Mouse (Mus musculus) midbrain, postnatal 0 days (tissue): ENCODE data around the gene H2afj. TPM values are rescaled to one million over a fixed set of nuclear protein-coding genes. Genes with fewer than 3 reads are reported as not detected.
A peak's percentile ranks its signal among the peaks of the same experiment; 100 is the strongest.

Experiments used
- ATAC-seq: fragments of 200-750 bp; cut with Nextera tagmentation; 2 replicates; pipeline ENCODE4 v1.8.0; 2017; ENCODE audit warnings: moderate number of reproducible peaks, mild to moderate bottlenecking, moderate TSS enrichment, moderate library complexity; ENCODE audit not compliant: low FRiP score
- DNase-seq: peaks from one replicate; pipeline ENCODE4 v3.0.0-alpha.2; 2015; ENCODE audit warnings: low spot score
- H3K27ac ChIP-seq: fragments of 300-500 bp; sonication (generic); 2 replicates; pipeline ENCODE4 v1.5.1; 2014; ENCODE audit warnings: low read depth, mild to moderate bottlenecking, low read length, mixed read lengths
- H3K27me3 ChIP-seq: fragments of 300-500 bp; sonication (generic); 2 replicates; pipeline ENCODE4 v1.6.1; 2014; ENCODE audit warnings: low read length, control low read depth, mixed read lengths; ENCODE audit not compliant: insufficient read depth
- H3K36me3 ChIP-seq: fragments of 300-500 bp; sonication (generic); 2 replicates; pipeline ENCODE4 v1.6.1; 2014; ENCODE audit warnings: low read length, control low read depth, mixed read lengths; ENCODE audit not compliant: insufficient read depth
- H3K4me1 ChIP-seq: fragments of 300-500 bp; sonication (generic); 2 replicates; pipeline ENCODE4 v1.6.1; 2014; ENCODE audit warnings: mild to moderate bottlenecking, control low read depth, antibody characterized with exemption, low read length, mixed read lengths; ENCODE audit not compliant: insufficient read depth
- H3K4me2 ChIP-seq: fragments of 300-500 bp; sonication (generic); 2 replicates; pipeline ENCODE4 v1.6.1; 2014; ENCODE audit warnings: low read depth, mild to moderate bottlenecking, low read length, mixed read lengths; ENCODE audit not compliant: poor library complexity, severe bottlenecking
- H3K4me3 ChIP-seq: fragments of 300-500 bp; sonication (generic); 2 replicates; pipeline ENCODE4 v1.5.1; 2014; ENCODE audit warnings: low read depth, mild to moderate bottlenecking, low read length, moderate library complexity
- H3K9ac ChIP-seq: fragments of 300-500 bp; sonication (generic); replicated peaks from 2 replicates; pipeline ENCODE4 v1.6.1; 2014; ENCODE audit warnings: mild to moderate bottlenecking, low read length, moderate library complexity, mixed read lengths; ENCODE audit not compliant: poor library complexity, severe bottlenecking
- H3K9me3 ChIP-seq: fragments of 300-500 bp; sonication (generic); 2 replicates; pipeline ENCODE4 v1.6.1; 2016; ENCODE audit warnings: low read length, control low read depth
- CTCF ChIP-seq: IDR thresholded peaks from 2 replicates; pipeline ENCODE4 v1.5.1; 2016; ENCODE audit warnings: antibody characterized with exemption, mild to moderate bottlenecking
- WGBS: fragments of 180-500 bp; shearing (Covaris S2); extraction: QIAGEN DNeasy Blood & Tissue Kit; methylation state at CpG from one replicate; pipeline ENCODE4 v1.1.7; 2014; 5-methylcytosine and 5-hydroxymethylcytosine counted together
- polyA plus RNA-seq: library from polyadenylated mRNA; unstranded; fragments of >200 nt; fragmentation: Nextera tagmentation; extraction: Ambion mirVana; gene quantifications from 2 replicates; pipeline ENCODE4 v1.2.1, GENCODE M21; 2015
- total RNA-seq: library from RNA; depleted of rRNA; stranded (reverse); fragments of >200 nt; gene quantifications from 2 replicates; pipeline ENCODE4 v1.2.3, GENCODE M21; 2014

H2afj gene
- total and polyA plus RNA-seq, 2 experiments from 2014 or later: 19.0 to 114 TPM

DNA sequence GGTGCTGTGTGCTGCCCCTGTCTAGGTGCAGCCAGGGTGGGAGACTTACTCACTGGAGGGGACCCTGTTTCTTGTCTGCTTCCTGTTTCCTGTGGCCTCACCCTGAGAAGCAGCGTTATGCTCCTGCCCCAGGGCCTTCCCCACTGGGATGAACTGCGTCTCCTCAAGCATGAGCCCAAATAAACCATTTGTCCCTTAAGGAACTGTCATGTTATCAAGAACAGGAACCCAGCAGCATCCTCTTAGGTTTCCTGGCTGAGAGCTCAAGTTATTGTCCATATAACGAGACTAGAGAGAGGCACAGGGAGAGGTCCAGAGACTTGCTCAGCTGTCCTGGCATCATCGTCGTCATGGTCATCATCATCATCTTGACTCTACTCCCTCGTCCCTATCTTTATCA, 42.2 kb downstream of the H2afj start:
- ATAC-seq: no peak
- H3K36me3 ChIP-seq: no peaks in the 10 kb centered on the region
- WGBS: 77% methylated on average over 6 of the region's 6 CpGs
- H3K27ac ChIP-seq: no peak overlapping the region
- no peak overlapping the region for H3K9ac ChIP-seq
- no peaks in the 10 kb centered on the region for H3K27me3 ChIP-seq
- H3K4me3 ChIP-seq: no peak overlapping the region
- DNase-seq: no peak
- H3K4me1 ChIP-seq: no peaks in the 10 kb centered on the region; the same call in 1 of the 2 replicates
- no peak overlapping the region for H3K4me2 ChIP-seq
- no peaks in the 10 kb centered on the region for H3K9me3 ChIP-seq
- no peak for TF ChIP-seq CTCF

DNA sequence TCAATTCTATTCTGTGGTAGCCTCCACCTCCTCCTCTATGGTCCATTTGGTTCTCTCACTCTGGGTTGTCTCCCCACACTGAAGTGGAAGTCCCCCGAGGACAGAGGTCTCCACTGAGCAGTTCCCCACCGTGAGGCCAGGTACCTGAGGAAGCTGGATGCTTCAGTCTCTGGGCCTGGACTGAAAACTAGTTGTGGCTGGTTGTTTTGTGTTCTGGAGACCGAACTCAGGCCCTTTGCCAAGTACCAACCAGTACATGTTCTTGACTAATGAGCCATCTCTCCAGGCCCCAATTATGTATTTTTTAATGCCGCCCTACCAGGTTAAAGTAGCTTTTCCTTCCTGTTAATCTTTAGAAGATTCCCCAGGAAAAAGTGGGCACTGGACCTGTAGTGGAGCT, 44.3 kb downstream of the H2afj start:
- DNase-seq: no peak
- Histone ChIP-seq H3K27ac (peak overlapping the region; percentile 3; the same call in 1 of the 2 replicates), H3K4me2 (no peak overlapping the region), H3K9me3 (no peaks in the 10 kb centered on the region), H3K4me3 (no peak overlapping the region), H3K36me3 (no peaks in the 10 kb centered on the region), H3K4me1 (no peaks in the 10 kb centered on the region; the same call in 1 of the 2 replicates), H3K27me3 (no peaks in the 10 kb centered on the region), H3K9ac (no peak overlapping the region)
- TF ChIP-seq CTCF: no peak
- WGBS: 86% methylated on average over 4 of the region's 4 CpGs
- ATAC-seq: no peak

DNA sequence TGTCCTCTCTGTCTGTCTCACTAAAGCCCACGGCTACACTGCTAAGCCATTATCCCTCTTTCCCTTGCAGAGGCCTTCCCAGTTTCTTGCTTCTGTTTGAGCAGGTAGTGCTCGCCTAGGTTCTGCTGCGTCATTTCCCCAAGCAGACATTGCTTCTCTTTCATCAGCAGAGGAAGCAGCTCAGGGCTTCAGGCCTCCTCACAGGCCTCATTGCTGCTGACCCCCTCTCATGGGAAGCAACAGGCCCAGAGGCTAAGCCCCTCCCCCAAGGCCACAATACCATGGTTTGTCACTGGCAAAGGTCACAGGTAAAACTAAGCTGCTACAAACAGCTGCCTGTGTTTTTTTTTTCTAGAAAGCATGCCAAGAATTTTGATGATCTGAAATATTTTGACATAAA, 44.7 kb downstream of the H2afj start:
- no peak for DNase-seq
- Histone ChIP-seq H3K9me3 (no peaks in the 10 kb centered on the region), H3K4me1 (no peaks in the 10 kb centered on the region; the same call in 1 of the 2 replicates), H3K27me3 (no peaks in the 10 kb centered on the region), H3K36me3 (no peaks in the 10 kb centered on the region), H3K9ac (no peak overlapping the region), H3K4me3 (no peak overlapping the region), H3K27ac (peak overlapping the region; percentile 3; the same call in 1 of the 2 replicates), H3K4me2 (no peak overlapping the region)
- 50% methylated on average over 3 of the region's 3 CpGs for WGBS
- no peak for TF ChIP-seq CTCF
- ATAC-seq: no peak

DNA sequence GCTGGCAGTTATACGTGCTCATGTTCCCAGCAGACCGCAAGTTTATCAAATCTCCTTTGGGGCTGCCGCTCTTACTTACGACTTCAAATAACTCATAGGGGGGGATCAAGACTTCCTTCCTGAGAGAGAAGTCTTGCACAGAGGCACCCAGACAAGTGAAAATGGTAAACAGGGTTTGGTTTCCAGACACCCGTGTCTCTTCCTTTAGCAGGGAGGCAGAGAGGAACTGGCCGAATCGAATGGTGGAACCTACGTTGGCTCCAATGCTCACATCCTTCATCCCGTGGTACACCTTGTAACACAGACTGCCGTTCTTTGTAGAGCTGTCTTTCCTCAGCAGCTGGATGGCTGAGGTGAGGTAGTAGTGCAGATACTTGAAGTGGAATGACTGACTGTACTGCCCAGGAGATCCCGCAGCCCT, 46.3 kb downstream of the H2afj start:
- TF ChIP-seq CTCF: no peak
- WGBS: 93% methylated on average over 11 of the region's 11 CpGs

DNA sequence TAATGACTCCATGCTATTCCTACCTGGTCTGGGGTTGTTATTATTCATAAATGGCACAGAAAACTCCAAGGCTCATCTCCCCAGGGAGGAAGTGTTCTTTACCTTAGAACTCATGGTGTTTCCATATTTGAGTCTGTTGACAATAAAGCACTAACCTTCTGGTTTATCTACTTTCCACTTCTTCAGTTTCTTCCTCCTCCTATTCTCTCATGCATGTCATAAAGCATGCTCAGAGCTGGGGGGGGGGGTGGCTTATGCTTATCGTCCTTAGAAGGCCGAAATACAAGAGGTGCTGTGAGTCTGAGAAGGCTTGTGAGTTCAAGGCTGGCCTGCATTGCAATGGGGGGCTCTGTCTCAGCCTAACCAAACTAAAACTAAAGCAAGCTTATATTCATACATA, 47.1 kb downstream of the H2afj start:
- no peak overlapping the region for H3K4me2 ChIP-seq
- no peaks in the 10 kb centered on the region for H3K9me3 ChIP-seq
- no peaks in the 10 kb centered on the region; the same call in 1 of the 2 replicates for H3K4me1 ChIP-seq
- ATAC-seq: no peak
- no peak overlapping the region for H3K9ac ChIP-seq
- no peak overlapping the region for H3K4me3 ChIP-seq
- no peaks in the 10 kb centered on the region for H3K36me3 ChIP-seq
- TF ChIP-seq CTCF: no peak
- no peaks in the 10 kb centered on the region for H3K27me3 ChIP-seq
- 100% methylated on average over 2 of the region's 2 CpGs for WGBS
- no peak for DNase-seq
- H3K27ac ChIP-seq: no peak overlapping the region

More for the DNA sequence above, 46.3 kb downstream of the H2afj start:
- H3K4me3 ChIP-seq: no peak overlapping the region
- no peaks in the 10 kb centered on the region; the same call in 1 of the 2 replicates for H3K4me1 ChIP-seq
- DNase-seq: no peak
- no peak overlapping the region for H3K4me2 ChIP-seq
- H3K27me3 ChIP-seq: no peaks in the 10 kb centered on the region
- H3K36me3 ChIP-seq: no peaks in the 10 kb centered on the region
- no peak for ATAC-seq
- no peaks in the 10 kb centered on the region for H3K9me3 ChIP-seq
- H3K9ac ChIP-seq: no peak overlapping the region
- no peak overlapping the region for H3K27ac ChIP-seq

DNA sequence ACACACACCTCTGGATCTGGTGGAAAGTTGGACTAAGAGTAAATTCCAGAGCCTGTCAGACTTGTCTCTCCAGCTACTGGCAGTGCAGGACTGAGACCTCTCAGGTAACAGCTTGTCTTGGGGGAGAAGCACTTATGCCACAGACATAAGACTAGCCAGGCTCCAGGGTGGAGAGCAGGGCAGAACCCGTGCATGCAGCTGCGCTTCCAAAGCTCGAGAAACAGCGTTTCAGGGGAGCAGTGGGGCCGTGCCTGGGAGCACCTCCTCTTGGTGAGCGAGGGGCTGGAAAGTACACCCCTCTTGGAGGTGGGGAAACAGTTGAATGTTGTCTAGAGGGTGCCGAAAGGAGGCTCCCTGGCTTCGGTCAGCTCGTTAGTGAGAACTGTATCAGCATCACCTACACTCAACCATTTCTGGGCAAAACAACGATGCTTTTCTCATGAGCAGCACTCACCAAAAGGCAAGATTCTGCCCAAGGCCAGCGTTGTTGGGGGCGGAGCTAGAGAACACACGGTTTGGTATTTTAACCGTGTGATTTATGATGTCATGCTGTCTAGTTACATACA, 48.1 kb downstream of the H2afj start:
- no peak for ATAC-seq
- Histone ChIP-seq H3K9me3 (no peaks in the 10 kb centered on the region), H3K36me3 (no peaks in the 10 kb centered on the region), H3K27me3 (no peaks in the 10 kb centered on the region), H3K9ac (no peak overlapping the region), H3K4me2 (no peak overlapping the region), H3K4me1 (no peaks in the 10 kb centered on the region; the same call in 1 of the 2 replicates), H3K4me3 (no peak overlapping the region), H3K27ac (no peak overlapping the region)
- TF ChIP-seq CTCF: no peak
- 78% methylated on average over 14 of the region's 14 CpGs for WGBS
- no peak for DNase-seq
